Mouse (Mus musculus) C2C12 (cell line): ENCODE measurements around the gene Adh7.

Source experiments
- CTCF ChIP-seq: IDR thresholded peaks from one replicate; pipeline ENCODE4 v1.5.1; 2011; ENCODE audit not compliant: control insufficient read depth, insufficient read depth, insufficient read length
- MAX ChIP-seq: IDR thresholded peaks from one replicate; pipeline ENCODE4 v1.6.1; 2011; ENCODE audit warnings: mild to moderate bottlenecking, control low read depth

GRCm38 (mm10) chr3:138222952-138223351 lies 5.4 kb downstream of the Adh7 start:
- TF ChIP-seq CTCF: peak; percentile 30
- no peak for TF ChIP-seq MAX
